Mouse (Mus musculus): ENCODE results near the gene Tlcd1.

The Tlcd1 gene

DNA sequence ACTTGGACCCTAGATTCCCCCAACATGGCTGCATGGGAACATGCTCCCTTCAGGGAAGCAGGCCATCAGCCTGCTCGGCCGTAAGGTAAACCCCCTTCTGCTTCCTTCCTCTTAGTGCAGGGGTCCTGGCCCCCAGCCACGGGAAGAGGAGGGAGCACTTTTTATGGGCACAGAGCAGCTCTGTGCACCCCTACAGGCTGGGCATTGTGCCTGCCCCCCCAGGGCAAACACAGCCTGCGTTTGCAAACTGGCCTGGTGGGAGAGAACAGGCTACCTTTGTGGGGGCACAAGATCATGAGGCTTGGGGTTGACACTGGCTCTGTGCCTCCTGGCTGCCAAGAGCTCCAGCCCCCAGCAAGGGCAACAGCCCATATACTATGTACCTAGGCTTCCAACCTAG, 14.5 kb upstream of the Tlcd1 start:
- DNase-seq, result no peak

DNA sequence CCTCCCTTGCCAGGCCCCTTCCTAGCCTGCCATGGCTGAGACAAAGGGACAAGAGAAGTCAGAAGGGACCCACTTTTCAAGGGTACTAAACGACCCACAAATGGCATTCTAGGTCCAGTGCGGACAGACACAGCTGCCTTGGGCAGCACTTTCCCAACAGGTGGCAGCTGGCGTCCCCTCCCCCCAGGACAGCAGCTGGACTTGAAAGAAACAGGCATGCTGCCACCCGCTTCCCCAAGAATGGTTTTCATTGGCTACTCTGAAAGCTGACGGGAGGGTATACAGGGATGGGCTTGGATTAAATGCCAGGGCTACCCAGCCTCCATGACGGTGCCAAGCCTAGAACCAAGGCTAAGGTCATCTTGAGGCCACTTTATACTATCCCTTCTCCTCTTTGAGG, 14.0 kb upstream of the Tlcd1 start:
- DNase-seq, result no peak

DNA sequence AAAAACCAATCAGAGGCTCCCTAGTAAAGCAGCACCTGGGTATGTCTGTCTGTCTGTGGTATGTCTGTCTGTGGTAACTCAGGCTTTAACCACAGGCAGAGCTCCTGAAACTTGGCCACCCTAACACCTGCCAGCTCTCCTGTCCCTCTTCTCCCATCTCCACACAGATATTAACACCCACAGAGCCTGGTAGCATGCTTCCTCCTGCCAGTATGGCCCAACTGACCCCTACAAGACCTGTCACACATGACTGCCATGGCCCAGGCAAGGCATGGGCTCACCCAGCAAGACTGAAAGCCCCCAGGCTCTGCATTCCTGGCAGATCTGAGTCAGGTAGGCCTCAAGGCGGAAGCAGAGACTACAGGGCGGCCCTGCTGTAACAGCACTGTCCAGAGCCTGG, 13.5 kb upstream of the Tlcd1 start:
- DNase-seq, result no peak

DNA sequence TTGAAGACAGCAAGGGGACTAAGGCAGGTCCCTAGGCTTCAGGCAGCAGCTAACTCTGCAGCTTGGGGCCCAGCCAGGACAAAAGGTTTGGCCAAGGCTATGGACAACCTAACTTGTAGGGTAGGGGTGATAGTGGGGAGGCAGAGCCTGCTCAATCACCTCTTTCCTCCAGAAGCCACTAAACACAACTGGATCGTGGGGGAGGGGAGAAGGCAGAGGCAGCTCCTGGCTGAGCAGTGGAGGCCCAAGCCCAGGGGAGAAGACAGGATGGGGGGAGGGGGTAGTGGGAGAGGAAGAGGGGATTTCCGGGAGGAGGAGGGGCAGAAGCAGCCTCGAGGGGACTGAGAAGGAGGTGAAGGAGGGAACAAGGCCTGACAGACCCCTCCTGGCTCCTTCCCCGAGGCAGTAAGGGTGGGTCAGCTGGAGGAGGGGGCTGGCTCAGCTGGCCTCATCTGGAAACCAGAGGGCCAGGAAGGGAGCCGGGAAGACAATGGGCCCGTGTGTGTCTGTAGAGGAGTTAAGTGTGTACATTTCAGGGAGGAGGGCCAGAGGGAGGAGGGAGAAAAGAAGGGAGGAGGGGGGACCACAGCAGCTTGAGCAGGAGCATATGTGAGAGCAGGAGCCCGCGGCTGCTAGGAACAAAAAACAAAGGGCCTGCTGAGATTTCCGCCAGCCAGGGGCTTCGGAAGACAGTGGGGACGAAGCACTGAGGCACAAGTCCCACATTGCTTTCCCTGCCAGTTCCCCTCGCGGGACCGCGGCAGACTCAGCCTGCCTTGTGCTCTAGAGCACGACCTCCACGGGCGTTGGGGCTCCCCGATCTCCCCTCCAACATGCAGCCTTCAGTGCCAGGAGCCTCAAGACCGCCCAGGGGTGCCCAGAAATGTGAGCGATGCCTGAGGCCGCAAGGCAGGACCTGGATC, 12.6 kb upstream of the Tlcd1 start:
- no peak for DNase-seq

DNA sequence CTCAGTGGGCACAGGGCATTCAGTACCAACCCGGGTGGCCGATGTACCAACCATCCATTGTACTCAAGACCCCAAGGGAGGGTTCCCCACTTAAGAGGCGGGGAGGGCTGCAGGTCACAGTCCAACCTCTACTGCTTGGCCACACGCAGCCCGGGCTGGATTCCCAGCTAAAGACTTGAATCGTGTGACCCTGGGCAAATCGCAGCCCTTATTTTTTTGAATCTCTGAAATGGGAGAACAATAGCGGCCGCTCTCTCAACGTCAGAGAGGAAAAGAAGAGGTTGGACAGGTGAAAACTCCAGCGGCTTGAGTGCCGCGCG, 11.9 kb upstream of the Tlcd1 start:
- no peak for DNase-seq

DNA sequence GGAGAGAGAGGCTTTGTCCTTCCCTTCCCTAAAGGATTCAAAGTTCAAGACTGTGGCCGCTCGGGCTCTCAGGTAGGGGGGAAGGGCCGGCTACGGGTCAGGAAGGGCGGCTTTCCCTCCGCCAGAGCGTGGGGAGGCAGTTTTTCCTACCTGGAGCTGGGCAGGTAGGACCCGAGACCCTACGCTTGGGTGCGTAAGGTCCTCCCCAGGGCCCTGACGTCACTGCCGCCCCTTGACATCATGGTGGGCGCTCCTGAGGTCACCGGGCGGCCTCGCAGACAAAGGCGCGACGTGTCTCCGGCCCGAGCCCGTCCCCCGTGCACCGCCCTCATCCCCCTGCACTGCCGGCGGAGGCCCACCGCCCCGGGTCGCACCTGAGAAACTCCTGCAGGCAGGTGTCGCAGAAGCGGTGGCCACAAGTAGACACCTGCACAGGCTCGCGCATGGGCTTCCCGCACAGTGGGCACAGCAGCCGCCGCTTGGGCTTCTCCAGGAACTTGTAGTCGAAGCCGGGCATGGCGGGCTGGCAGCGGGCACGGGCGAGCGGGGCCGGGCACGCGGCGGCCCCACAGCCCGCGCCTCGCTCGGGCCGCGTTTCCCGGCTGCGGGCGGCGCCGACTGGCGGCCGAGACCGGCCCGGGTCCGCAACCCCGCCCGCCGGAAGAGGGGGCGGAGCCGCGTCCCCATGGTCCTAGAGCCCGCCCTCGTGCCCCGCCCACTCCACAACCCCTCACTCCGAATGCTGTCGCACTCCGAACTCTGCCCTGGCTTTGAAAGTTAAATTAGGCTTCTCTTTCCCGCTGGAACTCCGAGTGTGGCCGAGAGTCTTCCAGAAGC, 11.4 kb upstream of the Tlcd1 start, which contains the start of gene Traf4:
Gene Traf4, minus strand, starts transcription at position 666 of the 837 bp plus-strand sequence.
- peak; percentile 69 for DNase-seq

DNA sequence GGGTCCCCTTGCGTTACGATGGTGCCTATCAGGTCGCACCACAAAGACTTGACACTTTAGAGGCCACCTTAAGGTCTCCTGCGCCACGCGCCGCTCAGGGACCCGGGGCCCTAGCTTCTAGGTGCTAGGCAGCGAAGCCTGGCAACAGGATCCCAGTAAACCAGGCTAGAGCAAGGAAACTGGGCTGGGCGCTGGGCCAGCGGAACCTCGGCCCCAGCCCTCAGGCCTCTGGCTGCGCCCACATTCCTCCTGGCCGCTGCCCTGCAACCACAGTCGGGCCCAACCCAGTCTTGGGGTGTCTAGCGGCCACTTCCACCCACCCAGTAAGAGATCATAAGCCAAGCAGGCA, 10.8 kb upstream of the Tlcd1 start:
- no peak for DNase-seq

DNA sequence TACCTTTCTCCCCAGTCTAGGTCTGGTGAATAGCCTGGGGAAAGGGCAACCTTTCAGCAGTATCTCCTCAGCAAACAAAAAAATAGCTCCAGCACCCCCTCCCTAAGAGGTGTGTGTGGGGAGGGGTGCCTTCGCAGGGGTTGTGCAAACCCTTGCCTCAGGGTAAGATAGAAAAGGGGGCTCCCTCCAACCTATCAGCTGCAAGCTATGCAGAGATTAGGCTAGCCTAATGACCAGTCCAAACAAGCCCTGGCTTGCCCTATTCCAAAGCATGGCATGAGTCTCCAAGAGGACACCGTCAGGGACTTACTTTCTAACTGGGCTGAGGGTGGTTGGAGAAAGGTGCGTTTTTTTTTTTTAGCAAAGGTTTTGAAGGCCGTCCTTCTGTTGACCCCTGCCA, 10.3 kb upstream of the Tlcd1 start:
- DNase-seq, result no peak

DNA sequence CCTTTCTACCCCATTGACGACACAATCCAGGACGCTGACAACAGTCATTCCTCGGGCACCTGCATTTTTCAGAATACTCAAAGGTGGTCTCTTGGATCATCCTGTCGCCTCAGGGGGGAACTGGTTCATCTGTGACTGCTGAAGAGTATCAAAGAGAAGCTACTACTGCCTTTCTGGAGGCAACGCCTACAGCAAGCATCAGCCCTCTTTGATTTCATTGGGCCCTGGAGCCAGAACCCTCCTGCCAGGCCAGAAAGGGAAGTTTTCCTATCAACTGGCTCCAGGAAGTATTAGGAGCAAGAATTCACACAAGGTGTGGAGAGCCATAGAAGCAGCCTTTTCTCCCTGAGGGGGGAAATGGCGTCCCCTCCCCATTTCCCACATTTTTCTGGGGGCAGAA, 9.9 kb upstream of the Tlcd1 start:
- no peak for DNase-seq

DNA sequence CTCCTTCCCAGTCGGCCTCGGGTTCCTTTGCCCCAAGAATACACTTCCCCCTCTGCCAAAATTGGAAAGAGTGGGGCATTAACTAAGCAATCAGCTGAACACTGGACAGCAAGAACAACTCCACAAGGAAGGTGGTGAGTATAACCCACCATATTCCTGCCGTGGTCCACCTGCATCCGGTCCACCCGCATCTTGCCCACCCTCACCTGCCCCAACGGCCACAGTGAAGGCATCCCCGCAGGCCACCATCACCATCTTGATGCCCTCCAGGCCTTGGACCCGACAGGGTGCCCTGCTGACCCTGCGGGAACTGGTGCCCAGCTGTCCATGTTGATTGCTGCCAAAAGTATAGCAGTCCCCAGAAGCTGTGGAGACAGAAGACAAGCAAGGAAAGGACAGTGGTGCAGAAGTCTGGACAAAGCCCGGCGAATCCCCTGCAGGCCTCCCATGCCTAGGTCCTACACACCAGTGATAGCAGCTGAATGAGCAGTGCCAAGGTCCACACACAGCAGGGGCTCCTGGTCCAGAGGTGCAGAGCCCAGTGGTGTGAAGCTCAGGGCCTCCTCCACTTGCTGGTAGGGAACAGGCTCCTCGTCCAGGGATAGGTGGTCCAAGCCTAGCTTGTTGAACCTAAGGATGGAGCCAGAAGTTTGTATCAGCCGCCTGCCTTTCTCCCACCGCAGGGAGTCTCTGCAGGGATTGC, 9.1 kb upstream of the Tlcd1 start:
- no peak for DNase-seq

DNA sequence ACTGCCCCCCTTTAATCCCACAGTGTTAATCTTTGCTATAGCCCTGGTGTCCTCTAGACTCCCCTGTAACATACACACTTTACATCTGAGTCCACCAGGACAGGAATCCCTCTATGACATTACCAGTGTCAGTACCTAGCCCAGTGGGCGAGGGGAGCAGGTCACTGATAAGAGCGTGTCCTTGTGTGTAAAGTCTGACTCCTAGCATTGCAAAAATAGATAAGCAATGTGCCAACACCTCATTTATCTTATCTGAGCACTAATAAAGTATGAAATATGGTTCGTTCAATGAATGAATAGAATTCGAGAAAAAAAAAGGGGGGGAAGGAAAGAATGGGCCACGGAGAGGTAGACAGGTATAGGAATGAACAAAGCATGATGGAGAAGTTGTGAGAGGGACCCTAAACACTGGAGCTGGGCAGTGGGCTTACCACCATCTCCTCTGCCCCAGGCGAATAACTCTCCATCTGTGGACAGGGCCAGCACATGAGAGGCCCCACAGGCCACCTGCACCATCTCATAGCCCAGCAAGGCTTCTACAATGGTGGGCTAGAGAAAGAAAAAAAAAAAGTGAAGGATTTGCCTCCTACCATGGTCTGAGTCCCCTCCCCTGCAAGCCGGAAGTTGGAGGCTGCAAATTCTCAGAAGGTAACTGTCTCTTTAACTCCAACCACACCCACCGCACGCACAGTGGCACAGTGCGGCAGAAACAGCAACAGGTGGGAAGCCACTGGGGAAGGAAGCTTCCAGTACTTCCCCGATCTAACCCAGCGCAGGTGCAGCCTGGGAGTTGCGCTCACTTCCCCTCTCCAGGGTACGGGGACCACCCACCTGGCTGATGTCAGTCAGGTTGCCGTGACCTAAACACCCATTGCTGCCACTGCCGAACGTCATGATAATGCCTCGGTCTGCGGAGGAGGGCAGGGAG, 7.7 kb upstream of the Tlcd1 start:
- DNase-seq, result no peak

DNA sequence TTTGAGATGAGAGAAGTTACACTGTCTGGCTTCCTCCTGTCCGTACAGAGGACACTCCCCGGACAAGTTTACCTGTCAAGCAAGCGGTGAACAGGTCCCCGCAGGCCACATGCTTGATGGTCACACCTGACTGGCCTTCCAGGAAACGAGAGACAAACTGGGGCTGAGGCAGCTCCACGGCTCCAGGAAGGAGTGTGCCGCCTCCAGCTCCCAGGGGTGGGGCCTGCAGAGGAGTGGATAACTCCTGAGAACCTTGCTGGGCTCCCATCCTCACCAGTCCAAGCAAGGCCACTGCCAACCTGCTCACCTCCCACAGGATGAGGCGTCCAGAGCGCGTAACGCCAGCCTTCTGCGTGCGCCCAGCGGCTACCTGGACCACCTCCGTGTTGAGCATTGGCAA, 6.2 kb upstream of the Tlcd1 start:
- DNase-seq, result no peak

DNA sequence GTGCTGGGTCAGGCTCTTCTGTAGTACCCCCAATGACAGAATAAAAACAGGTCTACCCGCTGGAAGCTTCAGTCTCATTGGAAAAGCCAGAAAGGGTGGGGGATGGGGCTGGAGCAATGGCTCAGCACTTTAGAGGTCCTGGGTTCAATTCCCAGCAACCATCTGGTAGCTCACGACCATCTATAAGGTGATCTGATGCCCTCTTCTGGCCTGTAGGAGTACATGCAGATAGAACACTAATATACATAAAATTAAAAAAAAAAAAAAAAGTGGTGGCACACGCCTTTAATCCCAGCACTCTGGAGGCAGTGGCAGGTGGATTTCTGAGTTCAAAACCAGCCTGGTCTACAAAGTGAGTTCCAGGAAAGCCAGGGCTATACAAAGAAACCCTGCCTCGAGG, 5.2 kb upstream of the Tlcd1 start:
- no peak for DNase-seq

DNA sequence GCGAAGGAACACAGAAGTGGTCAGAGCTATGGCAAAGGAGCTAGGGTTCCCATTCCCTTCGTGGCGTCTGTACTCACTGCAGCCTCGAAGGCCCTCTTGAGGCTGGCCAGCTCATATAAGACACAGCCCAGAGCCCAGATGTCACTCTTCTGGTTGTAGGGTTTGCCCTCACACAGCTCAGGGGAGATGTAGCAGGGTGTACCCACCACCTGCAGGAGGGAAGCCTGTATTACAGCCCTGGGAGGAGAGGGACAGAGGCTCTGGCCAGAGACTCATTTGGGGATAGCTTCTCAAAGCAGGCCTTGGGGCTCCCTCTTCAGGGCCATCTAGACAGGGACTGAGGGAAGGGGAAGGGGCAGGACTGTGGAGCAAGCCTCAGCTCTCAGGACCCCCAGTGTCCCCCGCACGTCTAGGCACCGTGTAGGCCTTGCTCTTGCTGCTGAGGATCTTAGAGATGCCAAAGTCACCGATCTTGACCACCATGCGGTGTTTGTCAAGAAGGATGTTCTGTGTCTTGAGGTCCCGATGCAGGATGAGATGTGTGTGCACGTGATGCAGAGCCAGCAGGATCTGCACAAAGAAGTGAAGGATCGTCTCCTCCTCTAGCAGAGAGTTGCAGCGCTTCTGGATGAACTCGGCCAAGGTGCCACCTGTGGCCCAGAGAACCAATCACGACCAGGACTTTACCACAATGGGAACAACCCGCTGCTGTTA, 4.3 kb upstream of the Tlcd1 start:
- DNase-seq, result no peak

DNA sequence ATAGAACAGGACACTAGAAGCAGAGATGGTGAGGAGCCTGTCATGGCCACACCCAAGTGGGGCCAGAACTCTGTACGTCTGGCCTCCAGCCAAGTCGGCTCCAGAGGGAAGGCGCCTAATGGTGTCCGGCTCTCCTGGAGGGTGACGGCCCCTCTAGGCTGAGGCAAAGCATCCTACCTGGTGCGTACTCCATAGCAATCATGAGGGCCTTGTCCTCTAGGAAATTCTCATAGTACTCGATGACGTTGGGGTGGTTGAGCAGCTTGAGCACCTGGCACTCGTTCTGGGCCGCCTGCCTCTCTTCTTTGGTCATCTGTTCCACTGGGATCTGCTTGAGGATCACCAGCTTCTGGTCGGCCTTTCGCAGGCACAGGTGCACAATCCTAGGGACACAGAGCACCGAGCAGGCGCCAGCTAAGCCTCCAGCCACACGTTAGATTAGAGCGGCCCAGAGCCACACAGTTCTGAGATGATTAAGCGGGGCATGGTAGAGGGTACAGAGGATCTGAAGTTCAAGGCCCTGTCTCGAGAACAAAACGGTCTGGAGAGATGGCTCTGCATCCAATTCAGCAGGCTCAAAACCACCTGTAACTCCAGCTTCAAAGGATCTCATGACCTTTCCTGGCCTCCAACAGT, 3.6 kb upstream of the Tlcd1 start:
- no peak for DNase-seq

DNA sequence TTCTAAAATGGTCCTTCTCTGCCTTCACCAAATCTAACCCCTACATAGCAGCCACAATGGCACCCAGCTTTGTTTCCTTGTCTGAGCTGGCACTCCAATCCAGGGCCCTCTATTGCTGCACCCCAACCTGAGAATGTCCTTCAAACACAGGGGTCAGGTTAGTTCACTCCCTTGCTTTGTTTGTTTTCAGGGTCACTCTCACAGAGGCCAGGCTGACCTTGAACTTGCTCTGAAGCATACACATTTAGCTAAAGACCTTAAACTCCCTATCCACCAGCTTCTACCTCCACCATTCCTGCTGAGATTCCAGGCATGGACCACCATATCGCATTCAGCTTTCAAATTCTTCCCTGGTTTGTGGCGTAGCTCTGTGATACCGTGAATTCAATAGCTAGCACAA, 2.0 kb upstream of the Tlcd1 start:
- no peak for DNase-seq

DNA sequence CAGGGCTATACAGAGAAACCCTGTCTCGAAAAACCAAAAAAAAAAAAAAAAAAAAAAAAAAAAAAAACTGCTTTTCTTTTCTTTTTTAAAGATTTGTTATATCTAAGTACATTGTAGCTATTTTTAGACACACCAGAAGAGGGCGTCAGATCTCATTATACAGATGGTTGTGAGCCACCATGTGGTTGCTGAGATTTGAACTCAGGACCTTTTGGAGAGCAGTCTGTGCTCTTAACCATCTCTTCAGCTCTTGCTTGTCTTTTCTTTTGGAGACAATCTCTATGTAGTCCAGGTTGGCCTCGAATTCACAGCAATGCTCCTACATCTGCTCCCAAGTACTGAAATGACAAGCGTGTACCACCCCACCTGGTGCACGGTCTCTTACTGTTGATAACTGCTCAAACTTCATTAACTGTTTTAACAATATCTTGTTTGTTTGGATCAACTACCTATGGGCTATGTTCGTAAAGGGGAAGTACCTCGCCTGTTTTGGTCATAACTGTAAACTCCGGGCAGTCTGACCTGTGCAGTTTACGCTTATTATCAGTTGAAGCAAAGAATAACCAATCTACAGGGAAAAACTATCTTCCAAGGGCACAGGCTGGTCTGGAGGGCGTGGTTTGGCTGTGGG, 625 bp upstream of the Tlcd1 start:
- DNase-seq, result no peak

DNA sequence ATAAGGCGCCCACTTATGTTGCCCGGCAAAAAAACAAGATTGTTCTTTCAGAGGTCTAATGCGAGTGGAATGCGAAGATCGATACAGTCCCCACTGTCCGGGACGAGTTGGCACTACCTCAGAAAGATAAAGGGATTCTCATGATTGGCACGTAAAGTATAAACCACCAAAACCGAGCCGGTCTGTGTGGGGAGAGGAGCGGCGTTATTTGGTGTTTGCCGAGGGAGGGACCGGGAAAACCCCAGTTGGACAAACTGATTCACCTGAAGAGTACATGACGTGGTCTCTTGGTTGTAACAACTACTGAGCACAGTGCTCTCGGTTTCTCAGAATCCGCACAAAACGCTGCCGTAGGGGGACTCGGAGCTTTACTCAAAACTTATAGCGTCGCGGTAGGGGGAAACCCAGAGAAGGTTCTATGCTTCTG, 407 bp downstream of the Tlcd1 start:
- DNase-seq, result no peak

DNA sequence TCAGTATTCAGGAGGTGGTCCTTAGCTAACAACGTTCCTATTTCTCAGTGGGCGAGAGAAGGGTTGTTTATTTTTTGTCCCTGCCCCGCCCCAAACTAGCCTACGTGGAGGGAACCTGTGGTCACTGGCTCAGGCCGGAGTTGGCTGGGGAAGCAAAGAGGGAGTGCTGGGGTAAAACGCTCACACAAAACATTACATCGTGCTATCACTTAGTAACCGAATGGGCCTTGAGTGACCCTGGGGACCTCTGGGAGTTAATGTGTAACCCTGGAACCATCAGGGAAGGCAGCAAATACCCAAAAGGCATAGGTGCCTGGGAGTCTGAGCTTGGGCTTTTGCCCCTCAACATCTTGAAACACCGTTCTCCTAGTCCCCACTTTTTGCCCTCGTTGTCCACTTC, 926 bp downstream of the Tlcd1 start:
- DNase-seq, result peak; percentile 27

DNA sequence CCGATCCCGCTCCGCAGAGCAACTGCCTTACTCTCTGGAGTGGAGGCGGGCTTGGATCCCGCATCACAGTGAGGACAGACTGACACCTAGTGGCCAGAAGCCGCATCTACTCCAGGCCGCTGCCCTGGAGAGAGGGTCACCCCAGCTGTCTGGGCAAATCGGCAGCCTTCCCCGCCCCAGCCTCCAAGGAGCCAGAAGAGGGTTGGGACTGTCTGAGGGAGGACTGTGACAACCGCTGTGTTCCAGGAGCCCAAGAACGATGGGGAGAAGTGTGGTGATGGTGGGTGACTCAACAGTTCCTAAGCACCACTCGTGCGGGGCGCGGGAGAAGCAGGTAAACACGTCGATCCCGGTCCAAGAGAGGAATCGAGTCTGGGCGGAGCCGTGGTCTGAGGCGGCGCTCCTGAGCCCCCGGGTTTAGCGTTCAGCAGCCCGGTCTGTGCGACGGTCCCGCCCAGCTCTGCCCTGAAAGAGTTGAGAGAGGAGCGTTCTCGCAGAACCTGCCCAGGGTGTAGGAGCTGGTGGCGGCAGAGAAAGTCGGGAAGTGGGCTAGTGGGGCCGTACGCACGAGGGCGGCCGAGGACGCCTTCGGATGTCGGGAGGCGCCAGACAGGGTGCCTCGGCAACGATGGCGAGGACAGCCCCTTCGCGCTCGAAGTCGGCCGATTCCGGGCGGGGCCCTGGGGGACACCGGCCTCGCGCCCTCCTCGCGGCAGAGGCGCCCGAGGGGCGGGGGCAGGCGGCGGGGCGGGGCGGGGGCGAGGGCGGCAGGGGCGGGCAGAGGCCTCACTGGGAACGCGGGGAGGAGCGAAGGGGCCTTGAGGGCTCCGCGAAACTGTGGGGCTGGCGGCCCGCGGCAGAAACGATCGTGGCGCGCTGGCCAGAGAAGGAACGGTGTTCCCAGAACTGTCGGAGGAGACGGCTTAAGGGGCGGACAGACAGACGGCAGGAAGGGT, 1.7 kb downstream of the Tlcd1 start:
- peak; percentile 88 for DNase-seq
